Mouse (Mus musculus): ENCODE data around the gene Cbx7. TPM values are rescaled to one million over a fixed set of nuclear protein-coding genes. Genes with fewer than 3 reads are reported as not detected.
A peak's percentile ranks its signal among the peaks of the same experiment; 100 is the strongest.

Cbx7 gene
- total and polyA plus RNA-seq, 3 experiments = 2.9 to 11.1 TPM; not detected in 1

DNA sequence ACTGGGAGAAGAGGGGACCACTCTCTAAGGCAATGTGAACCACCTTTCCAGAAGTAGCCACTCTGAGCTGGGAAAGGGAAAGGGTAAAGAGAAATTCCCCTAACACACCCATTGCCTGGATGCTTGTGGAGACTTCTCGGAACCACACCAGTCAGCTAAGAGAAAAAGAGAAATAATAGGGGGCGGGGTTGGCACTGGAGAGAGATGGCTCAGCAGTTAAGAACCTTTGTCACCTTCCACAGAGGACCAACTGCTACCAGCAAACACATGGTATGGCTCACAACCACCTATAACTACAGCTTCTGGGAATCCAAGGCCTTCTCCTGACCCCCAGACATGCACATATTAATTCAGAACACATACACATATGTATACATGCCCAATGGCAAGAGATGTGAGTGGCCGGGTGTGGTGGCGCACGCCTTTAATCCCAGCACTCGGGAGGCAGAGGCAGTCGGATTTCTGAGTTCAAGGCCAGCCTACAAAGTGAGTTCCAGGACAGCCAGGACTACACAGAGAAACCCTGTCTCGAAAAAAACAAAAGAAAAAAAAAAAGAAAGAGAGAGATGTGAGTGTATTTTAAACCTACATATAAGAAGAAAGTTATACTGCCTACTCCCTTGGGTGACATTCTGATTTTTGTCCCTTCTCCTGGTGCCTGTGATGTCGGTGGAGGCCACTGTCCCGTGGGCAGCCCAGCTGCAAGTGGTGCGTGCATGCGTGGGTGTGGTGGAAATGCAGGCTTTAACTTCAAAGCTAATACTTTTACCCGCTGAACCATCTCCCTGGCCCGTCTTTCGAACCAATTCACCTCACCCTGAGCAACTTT lies 77.7 kb downstream of the Cbx7 start:
- H3K27ac ChIP-seq (ENCODE audit: control insufficient read depth, low read depth, low read length) = no peak overlapping the region
- H3K9me3 ChIP-seq (replicated peaks; ENCODE audit: insufficient read depth, low read length) = no peaks in the 10 kb centered on the region
- H3K79me2 ChIP-seq (ENCODE audit: control insufficient read depth, insufficient read depth, low read length, poor library complexity) = peaks cover 5% of the 10 kb centered on the region
- TF ChIP-seq TBP (IDR thresholded peaks at IDR 0.05; ENCODE audit: low read depth, low read length) = peak; percentile 91
- TF ChIP-seq E2F4 (IDR thresholded peaks at IDR 0.05; ENCODE audit: borderline replicate concordance, low read depth, low read length) = no peak
- peaks cover 4 to 17% of the 10 kb centered on the region in 2 experiments for H3K4me1 ChIP-seq (ENCODE audit: control insufficient read depth in 1 of 2, insufficient read depth in 2 of 2, low read length in 2 of 2)
- H3K9ac ChIP-seq (ENCODE audit: control insufficient read depth, low read depth, low read length, poor library complexity, severe bottlenecking) = peak overlapping the region; percentile 86
- H3K36me3 ChIP-seq (ENCODE audit: control insufficient read depth in 1 of 2, insufficient read depth in 2 of 2, low read length in 2 of 2) = peaks cover 0 to 14% of the 10 kb centered on the region in 2 experiments; a peak in 2 of 4 replicates
- DNase-seq (ENCODE audit: low read depth, low spot score) = no peak
- H3K4me3 ChIP-seq (ENCODE audit: control insufficient read depth in 1 of 2, insufficient read depth in 1 of 2, low read depth in 2 of 2, low read length in 2 of 2) = peak overlapping the region; percentile 67 to 96
- H3K27me3 ChIP-seq (ENCODE audit: control insufficient read depth in 1 of 2, insufficient read depth in 2 of 2, low read length in 2 of 2) = no peaks in the 10 kb centered on the region

- Histone ChIP-seq H3K36me3 (ENCODE audit: control insufficient read depth in 1 of 2, insufficient read depth in 2 of 2, low read length in 2 of 2) (peaks cover 0 to 14% of the 10 kb centered on the region in 2 experiments; a peak in 2 of 4 replicates), H3K4me1 (ENCODE audit: control insufficient read depth in 1 of 2, insufficient read depth in 2 of 2, low read length in 2 of 2) (peaks cover 4 to 17% of the 10 kb centered on the region in 2 experiments), H3K4me3 (ENCODE audit: control insufficient read depth in 1 of 2, insufficient read depth in 1 of 2, low read depth in 2 of 2, low read length in 2 of 2) (peak overlapping the region; percentile 67 to 96), H3K9me3 (replicated peaks; ENCODE audit: insufficient read depth, low read length) (no peaks in the 10 kb centered on the region), H3K27ac (ENCODE audit: control insufficient read depth, low read depth, low read length) (peak overlapping the region; percentile 86), H3K9ac (ENCODE audit: control insufficient read depth, low read depth, low read length, poor library complexity, severe bottlenecking) (peak overlapping the region; percentile 86), H3K79me2 (ENCODE audit: control insufficient read depth, insufficient read depth, low read length, poor library complexity) (peaks cover 5% of the 10 kb centered on the region), H3K27me3 (ENCODE audit: control insufficient read depth in 1 of 2, insufficient read depth in 2 of 2, low read length in 2 of 2) (no peaks in the 10 kb centered on the region)
- peak; percentile 86 for DNase-seq (ENCODE audit: low read depth, low spot score)
- peak; percentile 26; the same call in 1 of the 2 replicates for TF ChIP-seq TCF12 (IDR thresholded peaks at IDR 0.05; ENCODE audit: low read depth, low read length)
- TF ChIP-seq NELFE (IDR thresholded peaks at IDR 0.05; ENCODE audit: low read depth, low read length) = peak; percentile 82
- no peak for TF ChIP-seq ZC3H11A (IDR thresholded peaks at IDR 0.05; ENCODE audit: low read depth, low read length)
- peak; percentile 53 to 73; a peak in 3 of 4 replicates for TF ChIP-seq POLR2A (IDR thresholded peaks at IDR 0.05; ENCODE audit: control insufficient read depth in 1 of 2, insufficient read depth in 1 of 2, low read depth in 1 of 2, low read length in 2 of 2, poor library complexity in 1 of 2)
- peak; percentile 62; the same call in 1 of the 2 replicates for TF ChIP-seq POLR2AphosphoS2 (IDR thresholded peaks at IDR 0.05; ENCODE audit: low read length)
- no peak for TF ChIP-seq UBTF (IDR thresholded peaks at IDR 0.05; ENCODE audit: borderline replicate concordance, insufficient read depth, low read depth, low read length)
- peak; percentile 50; the same call in 1 of the 2 replicates for TF ChIP-seq HCFC1 (IDR thresholded peaks at IDR 0.05; ENCODE audit: low read depth, low read length)
- TF ChIP-seq RCOR1 (IDR thresholded peaks at IDR 0.05; ENCODE audit: low read depth, low read length) = no peak
- TF ChIP-seq ELF1 (IDR thresholded peaks at IDR 0.05; ENCODE audit: low read depth, low read length) = peak; percentile 62
- peak; percentile 69 for TF ChIP-seq TBP (IDR thresholded peaks at IDR 0.05; ENCODE audit: low read depth, low read length)
- TF ChIP-seq ETS1 (IDR thresholded peaks at IDR 0.05; ENCODE audit: low read depth, low read length) = 0 out of 2 replicates have a peak, but pooled peaks have one; percentile 11
- TF ChIP-seq MYC (IDR thresholded peaks at IDR 0.05; ENCODE audit: low read depth, low read length) = no peak
These were observed 78.7 kb downstream of the Cbx7 start for GRCm38 (mm10) chr15:79892213-79892541.

Measured in MEL (cell line).